Mouse (Mus musculus) A20 (cell line): ENCODE results near the gene Ugt8a.
A peak's percentile ranks its signal among the peaks of the same experiment; 100 is the strongest.

ENCODE experiments used
- DNase-seq: peaks from one replicate; pipeline ENCODE4 v3.0.0-alpha.2; 2011; ENCODE audit warnings: low read depth, low spot score

The Ugt8a gene

DNA sequence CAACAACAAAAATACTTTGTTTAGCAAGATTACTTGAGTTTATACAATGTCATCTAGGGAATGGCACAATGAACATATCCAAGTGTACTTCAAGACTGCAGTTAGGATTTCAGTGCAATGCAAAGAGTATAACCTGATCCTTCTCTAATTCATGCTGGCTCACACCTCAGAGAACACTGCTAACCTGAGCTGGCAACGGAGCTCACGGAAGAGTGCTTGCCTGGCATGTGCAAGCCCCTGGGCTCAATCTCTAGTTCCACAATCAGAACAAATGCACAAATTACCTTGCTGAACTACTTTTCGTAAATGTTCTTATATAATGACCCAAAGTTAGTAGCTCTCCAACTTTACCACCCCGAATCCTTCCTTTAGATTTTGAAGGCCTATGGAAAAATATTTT is 68.5 kb downstream of the Ugt8a start:
- no peak for DNase-seq

DNA sequence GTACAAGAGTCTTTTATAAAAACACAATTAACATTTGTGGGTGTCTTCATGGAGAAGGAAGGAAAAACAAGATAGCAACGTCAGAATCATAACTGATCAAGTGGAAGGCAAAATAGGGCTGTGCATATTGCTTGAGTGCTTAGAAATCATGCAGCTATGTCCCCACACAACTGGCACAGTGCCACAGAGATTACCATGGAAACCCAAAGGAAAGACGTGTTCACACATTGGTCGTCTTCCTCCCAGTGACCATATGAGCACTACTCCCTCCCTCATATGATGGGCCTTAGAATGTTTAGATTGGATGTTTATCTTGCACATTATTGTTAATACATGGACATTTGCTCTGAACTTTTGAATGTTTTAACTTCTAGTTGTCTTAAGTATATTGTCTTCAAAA is 76.8 kb downstream of the Ugt8a start:
- DNase-seq: no peak

DNA sequence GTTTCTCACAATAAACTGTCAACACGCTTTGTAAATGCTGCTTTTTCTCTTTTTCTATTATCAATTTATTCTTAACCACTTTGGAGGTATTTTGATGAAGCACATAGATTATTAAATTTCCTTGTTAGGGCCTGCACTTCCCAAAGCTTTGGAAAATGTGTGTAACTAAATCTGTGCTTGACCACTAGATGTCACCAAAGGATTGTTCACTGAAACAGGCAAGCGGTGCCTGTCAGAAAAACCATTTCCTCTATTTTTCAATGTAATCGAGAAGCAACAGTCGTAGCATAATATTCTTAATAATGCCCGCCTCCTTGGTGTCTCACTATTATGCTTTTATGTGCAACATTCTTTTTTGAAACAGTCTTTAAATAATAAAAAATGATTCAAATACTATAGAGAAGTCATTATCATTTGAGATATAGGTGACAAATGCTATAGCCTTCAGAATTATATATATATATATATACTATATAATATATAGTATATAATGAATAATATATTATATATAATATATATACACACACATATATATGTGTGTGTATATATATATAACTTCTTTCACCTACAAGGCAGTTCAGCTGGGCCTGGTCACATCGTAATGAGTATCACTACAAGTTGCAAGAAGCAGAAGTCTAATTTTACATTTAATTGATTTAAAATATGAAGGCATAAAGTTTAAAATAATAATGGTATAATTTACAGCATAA is 89.1 kb downstream of the Ugt8a start:
- peak; percentile 10 for DNase-seq

DNA sequence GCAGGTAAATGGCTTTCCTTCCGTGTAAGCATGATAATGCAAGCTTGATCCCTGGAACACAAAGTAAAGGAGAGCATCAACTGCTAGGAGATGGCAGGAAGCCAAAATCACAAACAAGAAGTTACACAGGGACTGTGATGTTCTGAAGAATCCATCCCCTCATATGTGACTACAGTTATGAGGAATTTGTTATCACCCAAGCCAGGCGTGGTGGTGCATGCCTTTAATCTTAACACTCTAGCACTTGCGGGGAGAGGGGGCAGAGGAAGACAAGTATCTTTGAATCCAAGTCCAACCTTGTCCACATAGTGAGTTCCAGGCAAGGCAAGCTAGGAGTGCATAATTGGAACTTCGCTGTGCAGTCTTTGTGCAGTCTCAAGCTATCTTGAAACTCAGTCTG is 110.4 kb downstream of the Ugt8a start:
- no peak for DNase-seq

DNA sequence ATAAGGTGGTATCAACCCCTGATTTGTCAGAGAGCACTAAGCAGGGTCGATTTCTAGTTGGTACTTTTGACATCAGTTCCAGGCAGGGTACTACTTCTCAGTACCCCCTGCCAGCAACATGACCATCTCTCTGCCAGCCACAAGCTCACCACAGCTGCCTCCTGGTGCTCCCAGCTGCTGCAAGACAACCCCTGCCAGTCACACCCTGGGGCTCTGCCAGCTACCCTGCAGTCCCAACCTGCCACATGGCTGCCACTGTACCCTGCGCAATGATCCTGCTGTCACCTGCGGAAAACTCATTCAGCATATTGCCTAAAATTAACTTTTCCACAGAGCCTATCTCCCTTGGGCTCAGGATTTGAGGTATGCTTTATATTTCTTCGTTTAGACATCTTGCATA is 111.2 kb downstream of the Ugt8a start:
- DNase-seq: no peak

DNA sequence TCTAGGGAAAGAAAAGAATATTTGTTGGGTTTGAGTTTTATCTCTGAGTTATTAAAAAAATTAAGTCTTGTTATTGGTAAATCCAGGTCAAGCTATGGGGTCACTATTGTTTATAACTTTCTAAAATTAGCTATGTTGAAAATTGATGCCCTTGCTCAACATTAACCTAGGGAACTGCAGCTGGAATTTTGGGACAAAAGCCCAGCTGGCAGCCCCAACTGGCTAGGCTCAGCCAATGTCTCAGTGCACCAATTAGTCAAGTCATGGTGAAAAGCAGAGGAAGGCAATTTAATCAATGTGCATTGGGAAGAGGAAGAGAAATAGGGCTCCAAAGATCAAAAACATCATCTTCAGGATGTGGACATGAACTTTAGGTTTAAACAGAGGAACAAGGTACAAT is 118.7 kb downstream of the Ugt8a start:
- DNase-seq: no peak
